Mouse (Mus musculus): Measurements from ENCODE around the gene Gnb4. TPM values are rescaled to one million over a fixed set of nuclear protein-coding genes. Genes with fewer than 3 reads are reported as not detected.

The Gnb4 gene
- total RNA-seq, 2 experiments from 2014 or later = 6.2 to 7.9 TPM

DNA sequence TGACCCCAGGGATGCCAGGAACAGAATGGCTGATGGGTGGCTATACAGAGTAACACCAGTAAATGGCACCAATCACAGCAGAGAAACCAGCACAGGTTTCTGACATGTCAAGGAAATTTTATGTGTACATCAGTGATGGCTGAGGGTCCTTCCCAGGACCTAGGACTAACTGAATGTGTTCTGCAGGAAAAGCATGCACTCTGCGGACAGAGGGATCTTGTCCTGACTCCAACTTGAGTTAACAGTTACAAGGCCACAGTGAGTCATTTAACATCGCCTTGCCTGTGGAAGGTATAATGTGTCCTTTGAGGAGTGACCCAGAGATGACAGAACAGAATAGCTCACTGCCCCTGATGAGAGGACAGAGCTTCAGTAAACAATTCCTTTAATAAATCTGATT lies 1.6 kb downstream of the Gnb4 start:
- DNase-seq = no peak

DNA sequence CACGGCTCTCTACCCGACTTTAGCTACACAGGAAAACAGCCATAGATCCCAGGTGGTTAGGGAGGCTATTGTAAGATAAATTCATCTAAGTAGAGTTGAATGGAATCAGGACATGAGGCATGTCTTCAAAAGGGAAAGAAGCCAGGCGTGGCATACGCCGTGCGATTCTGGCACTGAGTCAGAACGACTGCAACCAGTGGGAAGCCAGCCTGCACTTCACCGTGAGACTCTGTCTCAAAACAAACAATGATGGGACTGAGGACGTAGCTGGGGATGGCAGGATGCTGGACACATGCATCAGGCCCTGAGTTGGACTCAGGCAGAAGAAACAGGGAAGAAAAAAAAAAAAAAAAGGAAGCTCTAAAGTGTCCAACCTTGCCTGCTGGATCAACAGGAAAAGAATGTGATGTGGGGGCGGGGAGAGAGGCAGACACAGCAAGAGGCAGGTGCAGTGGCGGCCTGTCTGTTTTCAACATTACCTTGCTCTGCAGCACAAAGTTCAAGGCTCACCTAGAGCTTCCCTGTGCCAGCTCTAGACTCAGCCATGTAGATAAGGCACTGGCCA lies 4.7 kb downstream of the Gnb4 start:
- DNase-seq = no peak

DNA sequence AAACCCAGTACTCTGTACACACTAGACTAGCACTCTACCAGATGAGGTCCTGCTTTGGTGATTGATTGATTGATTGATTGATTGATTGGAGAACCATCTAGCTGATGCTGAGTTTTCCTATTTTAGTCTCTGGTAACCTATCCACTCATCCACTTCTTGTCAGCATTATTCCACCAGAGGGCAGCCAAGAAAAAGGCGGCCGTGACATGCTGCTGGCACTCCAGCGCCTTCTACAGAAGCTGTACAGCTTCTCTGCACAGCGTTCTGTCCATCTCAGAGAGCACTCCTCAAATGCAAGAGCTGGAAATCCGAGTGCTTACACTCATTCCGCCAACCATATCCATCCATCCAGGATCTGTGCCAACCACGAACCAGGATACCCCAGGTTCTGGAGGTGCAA lies 5.8 kb downstream of the Gnb4 start:
- DNase-seq = peak; percentile 39

DNA sequence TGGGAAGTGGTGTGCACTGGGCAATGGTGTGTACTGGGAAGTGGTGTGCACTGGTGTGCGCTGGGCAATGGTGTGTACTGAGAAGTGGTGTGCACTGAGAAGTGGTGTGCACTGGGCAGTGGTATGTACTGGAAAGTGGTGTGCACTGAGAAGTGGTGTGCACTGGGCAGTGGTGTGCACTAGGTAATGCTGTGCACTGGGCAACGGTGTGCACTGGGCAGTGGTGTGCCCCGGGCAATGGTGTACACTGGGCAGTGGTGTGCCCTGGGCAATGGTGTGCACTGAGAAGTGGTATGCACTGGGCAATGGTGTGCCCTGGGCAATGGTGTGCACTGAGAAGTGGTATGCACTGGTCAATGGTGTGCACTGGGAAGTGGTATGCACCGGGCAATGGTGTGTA lies 7.2 kb downstream of the Gnb4 start:
- DNase-seq = no peak

DNA sequence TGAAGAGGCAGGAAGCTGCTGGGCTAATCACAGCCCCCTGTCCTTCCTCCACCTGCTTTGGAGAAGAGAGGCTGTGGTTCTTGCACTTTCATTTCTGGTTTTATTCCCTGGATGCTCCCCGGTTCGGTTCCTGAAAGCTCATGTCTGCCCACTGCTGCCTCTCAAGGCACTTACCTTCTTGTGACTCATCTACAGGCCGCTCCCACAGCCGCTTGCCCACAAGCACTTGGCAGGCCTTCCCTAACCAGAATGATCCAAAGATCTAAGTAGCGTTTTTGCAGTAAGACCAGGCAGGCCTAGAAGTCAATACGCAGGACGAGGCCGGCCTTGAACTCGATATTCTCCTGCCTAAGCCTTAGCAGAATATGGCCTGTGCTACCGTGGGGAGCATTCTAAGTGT lies 15.3 kb downstream of the Gnb4 start:
- no peak for DNase-seq

DNA sequence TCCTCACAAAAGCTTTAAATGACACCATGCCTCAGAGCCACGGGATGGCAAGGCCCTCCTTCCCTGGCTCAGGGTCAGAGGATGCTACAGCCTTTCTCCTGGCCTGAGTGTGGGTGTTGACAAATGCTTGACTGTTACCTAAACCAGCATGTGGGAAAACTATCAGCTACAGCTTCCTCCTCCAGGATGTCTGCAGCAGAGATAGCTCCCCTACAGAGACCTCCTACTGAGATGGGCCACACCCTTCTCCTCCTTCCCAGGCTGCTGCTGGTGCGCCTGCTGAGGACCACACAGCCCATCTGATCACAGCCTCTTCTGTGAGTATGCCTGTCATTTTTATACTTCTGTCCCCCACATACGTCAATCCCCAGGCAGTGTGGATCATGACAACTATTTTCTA lies 17.1 kb downstream of the Gnb4 start:
- DNase-seq = no peak

DNA sequence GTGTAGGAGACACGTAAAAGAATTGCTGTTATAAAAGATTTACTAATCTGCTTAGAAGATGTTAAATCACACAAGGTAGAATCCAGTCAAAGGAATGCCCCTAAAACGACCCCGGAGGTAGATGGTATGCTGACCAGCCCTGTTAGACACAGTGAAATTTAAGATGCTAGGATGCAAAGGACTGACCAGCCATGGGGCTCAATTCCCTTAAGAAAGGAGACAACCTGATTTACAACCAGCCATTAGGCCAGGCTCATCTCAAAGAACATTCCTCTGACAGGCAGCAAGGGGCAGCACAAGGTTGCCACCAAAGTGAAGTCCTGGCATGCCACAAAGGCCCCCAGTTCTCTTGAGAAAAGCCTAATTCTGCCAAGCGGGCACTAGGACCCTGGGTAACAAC lies 21.3 kb downstream of the Gnb4 start:
- no peak for DNase-seq

DNA sequence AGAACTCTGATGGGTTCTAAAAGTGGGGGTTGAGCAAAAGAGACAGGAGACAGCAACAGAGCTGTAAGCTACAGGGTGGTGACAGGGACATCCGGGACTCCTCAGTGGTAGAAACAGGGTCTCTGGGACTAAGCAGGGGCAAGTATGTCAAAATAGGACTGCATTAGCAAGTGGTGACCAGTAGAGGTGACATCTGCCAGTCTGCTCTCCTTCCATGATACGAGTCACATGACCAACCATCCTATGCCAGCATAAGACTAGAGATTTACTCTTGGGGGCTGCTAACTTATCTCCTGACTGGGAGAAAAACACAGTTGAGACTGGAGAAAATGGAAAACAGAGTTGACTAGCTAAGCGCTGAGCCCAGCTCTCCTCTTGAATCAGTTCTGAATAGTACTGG lies 30.1 kb downstream of the Gnb4 start:
- DNase-seq = no peak

DNA sequence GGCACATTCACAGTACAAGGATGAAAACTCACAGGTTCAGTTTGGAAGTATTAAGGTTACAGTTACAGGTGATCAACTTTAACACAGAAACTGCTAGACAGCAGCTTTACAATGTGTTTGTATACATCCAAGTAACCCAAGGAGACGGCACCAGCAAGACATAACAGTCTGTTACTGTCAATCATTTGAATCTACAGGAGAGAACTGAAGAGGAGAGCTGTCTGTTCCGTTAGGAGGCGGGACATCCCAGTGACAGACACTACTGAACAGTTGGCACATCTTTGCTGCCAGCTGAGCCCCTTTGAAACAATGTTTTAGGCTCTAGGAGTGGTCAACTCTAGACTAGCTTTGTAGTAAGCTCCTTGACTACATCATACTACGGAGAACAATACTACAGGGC lies 32.9 kb downstream of the Gnb4 start:
- no peak for DNase-seq

DNA sequence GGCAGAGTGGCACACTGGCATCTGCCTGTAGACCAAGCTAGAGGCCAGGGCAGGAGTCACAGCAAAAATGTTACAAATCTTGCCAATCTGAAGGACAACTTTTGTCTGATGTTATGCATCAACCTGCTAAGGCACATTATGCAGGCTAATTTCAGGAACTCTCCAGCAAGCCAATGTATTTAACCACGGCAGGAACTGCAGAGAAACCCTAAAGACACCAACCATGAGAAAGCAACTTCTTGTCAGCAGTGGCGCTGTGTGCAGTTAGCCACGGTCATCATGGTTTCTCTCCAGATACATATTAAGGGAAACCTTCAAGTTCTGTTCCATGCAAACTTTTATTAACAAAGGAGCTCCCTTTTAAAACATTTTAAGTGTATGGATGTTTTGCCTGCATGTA lies 34.5 kb downstream of the Gnb4 start:
- no peak for DNase-seq

DNA sequence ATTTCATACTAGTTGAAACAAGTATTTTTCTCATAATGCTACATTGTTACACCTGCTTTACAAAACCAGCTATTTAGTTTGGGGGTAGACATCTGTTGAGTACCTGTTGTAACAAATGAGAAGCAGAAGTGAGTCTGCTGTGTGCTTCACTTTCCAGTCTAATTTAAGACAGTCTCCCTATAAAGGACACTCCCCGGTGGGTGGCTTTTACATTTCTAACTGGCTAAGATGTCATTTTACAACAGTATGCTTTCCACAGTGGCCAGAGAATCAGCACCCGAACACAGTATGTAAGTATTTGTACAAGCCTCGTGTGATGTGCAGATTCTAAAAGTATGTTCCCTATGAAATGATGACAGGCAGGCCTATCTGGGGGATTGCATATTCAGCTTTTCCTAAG lies 35.6 kb downstream of the Gnb4 start:
- no peak for DNase-seq

DNA sequence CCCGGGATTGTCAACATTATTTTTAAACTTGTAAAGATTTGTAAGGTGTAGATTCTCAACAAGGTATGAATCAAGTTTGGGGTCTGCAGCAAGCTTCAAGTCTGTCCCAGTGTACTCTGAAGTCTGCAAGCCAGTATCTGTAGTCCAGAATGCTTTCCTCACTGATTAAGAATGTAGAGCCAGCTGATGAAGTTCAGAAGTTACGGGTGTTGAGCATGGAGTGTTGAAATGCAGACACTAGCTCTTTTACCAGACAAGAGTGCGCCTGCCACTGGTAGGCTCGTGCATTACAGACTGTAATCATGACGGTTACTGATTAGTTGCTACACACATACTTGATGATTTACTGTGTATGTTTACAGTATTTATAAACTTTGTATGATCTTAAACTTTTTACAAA lies 37.6 kb downstream of the Gnb4 start:
- DNase-seq = no peak

DNA sequence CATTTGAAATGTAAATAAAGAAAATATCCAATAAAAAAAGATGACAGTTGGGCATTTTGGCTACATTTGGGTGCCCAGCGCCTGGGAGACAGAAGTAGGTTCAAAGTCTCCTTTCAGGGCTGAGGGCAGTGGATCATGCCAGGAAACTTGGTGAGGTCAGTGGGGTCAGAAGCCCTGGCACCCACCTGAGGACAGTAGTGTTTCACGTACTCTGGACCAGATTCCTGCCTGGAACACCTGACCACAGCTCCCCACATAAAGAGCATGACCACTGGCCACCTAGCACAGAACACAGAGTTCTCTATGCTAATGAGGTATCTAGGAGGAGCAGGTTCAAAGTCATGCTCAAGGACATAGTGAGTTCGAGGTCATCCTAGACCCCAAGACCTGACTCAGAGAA lies 41.2 kb downstream of the Gnb4 start:
- DNase-seq = no peak

DNA sequence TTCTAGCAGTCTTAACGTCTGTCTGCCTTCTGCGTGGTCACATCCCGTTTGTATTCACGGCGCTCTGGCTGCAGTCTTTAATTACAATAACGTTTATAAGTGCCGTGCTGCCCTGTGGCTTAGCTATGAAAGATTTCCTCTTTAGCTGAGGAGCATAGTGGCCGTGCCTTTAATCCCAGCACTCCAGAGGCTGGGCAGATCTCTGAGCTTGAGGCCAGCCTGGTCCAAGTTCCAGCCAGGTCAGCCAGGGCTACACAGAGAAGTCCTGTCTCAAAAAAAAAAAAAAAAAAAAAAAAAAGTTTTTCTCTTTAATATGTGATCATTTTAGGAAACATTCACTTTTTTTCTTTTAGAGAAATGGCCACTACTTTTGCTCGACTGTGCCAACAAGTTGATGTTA lies 42.5 kb downstream of the Gnb4 start:
- DNase-seq = no peak

DNA sequence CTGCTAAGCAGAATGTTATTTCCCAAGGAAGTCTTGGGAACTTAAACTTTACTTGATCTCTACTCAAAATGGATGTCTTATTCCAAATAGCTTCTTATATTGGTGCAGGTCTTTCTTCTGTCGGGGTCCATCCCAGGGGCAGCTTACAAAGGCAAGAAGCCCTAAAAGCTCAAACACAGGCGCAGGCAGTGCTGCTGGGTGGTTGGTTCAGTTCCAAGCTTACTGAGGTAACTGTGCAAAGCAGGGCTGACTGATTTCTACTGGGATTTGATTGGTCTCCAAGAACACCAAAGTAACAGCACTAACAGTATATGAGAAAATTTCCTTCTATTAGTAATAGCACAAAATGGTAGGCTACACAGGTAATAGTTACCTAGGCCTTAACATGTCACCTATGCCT lies 43.3 kb downstream of the Gnb4 start:
- no peak for DNase-seq

DNA sequence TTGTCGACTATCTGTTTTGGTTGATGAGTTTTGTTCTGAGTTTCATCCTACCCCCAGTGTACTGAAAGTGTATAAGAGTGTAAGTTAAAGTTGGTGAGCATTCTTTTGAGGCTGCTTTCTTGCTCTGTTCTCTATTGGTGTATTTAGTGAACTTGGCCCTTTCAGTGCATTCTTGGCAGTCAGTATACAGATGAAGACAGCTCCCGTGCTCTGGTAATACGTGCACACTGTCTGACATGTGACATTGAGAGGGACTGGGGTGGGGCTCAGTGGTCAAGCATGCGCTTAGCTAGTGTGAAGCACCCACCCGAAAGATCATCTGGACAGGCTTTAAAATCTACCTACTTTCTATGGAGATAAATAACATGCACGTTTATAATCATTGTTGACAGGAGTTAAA lies 53.0 kb downstream of the Gnb4 start:
- no peak for DNase-seq

DNA sequence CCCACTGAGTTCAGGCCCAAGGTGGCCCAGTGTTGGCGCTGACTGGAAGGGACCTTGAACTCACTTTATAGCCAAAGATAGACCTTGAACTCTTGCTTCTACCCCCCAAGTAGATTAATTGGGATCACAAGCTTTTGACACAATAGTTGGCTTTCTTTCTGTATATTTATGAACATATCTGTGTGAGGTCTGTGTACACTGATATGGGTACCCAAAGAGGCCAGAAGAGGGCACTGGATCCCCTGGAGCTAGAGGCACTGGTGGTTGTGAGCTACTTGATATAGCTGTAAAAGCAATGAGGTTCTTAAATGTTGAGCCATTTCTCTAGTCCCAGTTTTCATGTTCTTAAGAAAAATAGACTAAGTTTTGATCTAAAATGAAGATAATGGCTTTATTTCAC lies 63.3 kb downstream of the Gnb4 start:
- DNase-seq = no peak

DNA sequence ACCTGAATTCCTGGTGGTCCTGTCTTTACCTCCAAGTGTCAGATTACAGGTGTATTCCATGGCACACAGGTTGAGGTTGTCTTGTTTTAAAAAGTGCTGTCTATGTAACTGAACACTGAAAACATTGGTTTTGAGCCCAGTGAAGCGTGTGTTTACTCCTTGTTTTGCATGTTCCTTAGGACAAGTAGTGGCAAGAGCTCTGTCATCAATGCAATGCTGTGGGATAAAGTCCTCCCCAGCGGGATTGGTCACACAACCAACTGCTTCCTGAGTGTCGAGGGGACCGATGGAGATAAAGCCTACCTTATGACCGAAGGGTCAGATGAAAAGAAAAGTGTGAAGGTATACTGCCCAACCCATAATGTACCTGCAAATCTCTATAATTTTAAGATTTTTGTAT lies 78.3 kb downstream of the Gnb4 start:
- no peak for DNase-seq

DNA sequence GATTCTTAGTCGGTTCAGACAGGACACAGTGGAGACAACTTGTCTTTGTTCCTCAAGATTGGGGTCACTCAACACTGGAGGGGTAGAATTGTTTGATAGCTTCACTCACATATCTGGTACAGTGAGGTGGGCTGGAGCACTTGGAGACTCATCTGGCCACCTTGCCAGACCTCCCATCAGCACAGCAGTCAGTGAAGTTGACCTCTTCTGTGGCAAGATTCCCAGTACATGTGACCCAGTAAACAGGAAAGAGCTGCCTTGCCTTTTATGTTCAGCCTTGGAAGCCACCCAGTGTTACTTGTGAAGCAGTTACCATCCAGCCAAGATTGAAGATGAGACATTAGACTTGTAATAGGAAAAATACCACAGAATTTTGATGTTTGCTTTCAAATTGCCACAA lies 78.8 kb downstream of the Gnb4 start:
- DNase-seq = peak; percentile 71

DNA sequence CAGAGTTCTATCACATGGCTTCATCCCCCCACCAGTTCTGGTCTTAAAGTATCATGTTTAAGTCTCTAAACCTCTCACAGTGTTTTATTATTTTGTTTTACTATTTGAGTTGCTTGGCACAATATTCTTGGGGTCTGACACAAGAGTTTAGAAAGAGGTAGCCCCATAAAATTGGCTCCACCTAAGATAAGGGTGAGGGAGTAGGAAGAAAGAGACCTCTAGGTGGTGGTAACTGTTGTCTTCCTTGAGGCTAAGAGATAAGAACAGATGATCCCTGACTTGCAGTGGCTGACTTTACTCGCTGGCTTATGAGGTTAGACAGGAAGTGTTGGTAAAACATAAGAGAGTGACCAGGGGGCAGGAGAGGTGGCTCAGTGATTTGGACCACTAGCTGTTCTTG lies 80.7 kb downstream of the Gnb4 start:
- no peak for DNase-seq

Other genes with a start within 250 kb of the Gnb4 start
- gene Pik3ca, start 218.9 kb downstream of the Gnb4 start, total RNA-seq (2021) = 10 to 100 TPM; 41.6 to 61.0 TPM
- not detected for gene Kcnmb3, start 124.4 kb downstream of the Gnb4 start, total RNA-seq (2021)
- gene Zfp639, start 106.3 kb downstream of the Gnb4 start, total RNA-seq (2021) = 10 to 100 TPM; 20.6 to 26.3 TPM
- gene Mfn1, start 87.1 kb downstream of the Gnb4 start, total RNA-seq (2021) = 100 to 1,000 TPM; 184 to 204 TPM
- gene Actl6a, start 89.7 kb upstream of the Gnb4 start, total RNA-seq (2021) = 10 to 100 TPM; 14.8 to 16.8 TPM
- gene Ndufb5, start 120.4 kb upstream of the Gnb4 start, total RNA-seq (2021) = 100 to 1,000 TPM; 583 to 623 TPM
- gene Mrpl47, start 121.0 kb upstream of the Gnb4 start, total RNA-seq (2021) = 10 to 100 TPM; 30.5 to 33.2 TPM
- gene Usp13, start 201.0 kb upstream of the Gnb4 start, total RNA-seq (2021) = 100 to 1,000 TPM; 200 to 220 TPM